Mouse (Mus musculus) heart, adult 2 months (tissue): Measurements from ENCODE around the gene Olfr206.

ENCODE experiments used
- CTCF ChIP-seq: fragments of 200-600 bp; IDR thresholded peaks from 2 replicates; pipeline ENCODE4 v1.8.1; 2022; ENCODE audit warnings: antibody characterized with exemption, mild to moderate bottlenecking, moderate library complexity
- EP300 ChIP-seq: fragments of 200-500 bp; IDR thresholded peaks from 2 replicates; pipeline ENCODE4 v1.6.1; 2011; ENCODE audit warnings: low read depth, low read length, control low read depth; ENCODE audit not compliant: insufficient read depth

DNA sequence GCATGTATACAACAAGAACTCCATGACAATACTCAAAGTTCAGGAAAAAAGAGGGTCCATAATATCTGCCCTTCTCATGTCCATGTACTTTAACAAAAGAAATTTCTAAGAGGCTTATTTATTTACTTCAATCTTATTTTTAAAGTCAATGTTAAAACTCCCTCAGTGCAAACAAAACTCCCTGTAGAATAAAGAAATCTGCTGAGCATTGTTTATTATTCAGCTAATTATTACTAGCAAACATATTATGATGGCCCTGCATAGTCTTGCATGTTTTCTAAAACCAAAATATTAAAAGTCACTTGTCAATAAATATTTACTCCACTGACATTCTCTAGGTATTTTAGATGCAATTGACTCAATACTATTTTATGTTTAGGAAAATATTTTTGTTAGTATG is 18.0 kb downstream of the Olfr206 start, which contains the start of gene Olfr205:
- TF ChIP-seq CTCF = no peak
- TF ChIP-seq EP300 = no peak
